ENCODE assay signal across 20 mouse cellular contexts in the genomic region with DNA sequence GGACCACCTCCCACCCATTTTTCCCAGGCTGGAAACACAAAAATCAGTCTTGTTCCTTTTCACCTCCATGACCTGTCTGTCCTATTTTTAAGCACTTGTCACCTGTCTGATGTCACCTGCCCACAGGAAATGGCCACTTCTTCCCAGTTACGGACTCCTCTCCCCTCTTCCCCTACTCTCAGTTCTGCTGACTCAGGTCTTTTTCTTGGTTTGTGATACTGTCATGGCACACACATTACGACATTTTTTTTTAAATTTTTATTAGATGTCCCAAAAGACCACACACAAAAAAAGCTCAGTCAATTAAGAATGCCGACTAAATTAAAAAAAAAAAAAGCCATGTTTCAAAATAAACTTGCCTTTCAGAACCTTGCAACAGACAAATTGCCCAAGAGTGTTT. TPM values are rescaled to one million over a fixed set of nuclear protein-coding genes. Genes with fewer than 3 reads are reported as not detected.
DNase-seq lines count a peak whose midpoint lies in the region; ATAC-seq and TF ChIP-seq lines count a peak whose summit lies in the region.
"Had no signal": no experiment of that assay in that cellular context is flagged by ENCODE, and none has a peak within 500 bp of the region (broad histone marks: within the 10 kb centered on the region; RNA-seq: fewer than 3 reads in every experiment).

No protein-coding gene starts in this region.

- TF ChIP-seq EP300 in CH12.LX (IDR thresholded peaks at IDR 0.05; ENCODE audit: low read length) = no peak
- no peak for TF ChIP-seq EP300 in liver, postnatal 0 days (IDR thresholded peaks at IDR 0.05; ENCODE audit: low read depth)

- no peak for TF ChIP-seq RAD21 in CH12.LX (IDR thresholded peaks at IDR 0.05; ENCODE audit: low read depth, low read length)

- H3K27me3 ChIP-seq in forebrain, embryonic 12.5 days = peaks cover 24% of the 10 kb centered on the region
- H3K27me3 ChIP-seq in forebrain, postnatal 0 days (ENCODE audit: insufficient read depth, low read length) = peaks cover 9% of the 10 kb centered on the region
- H3K27me3 ChIP-seq in hindbrain, postnatal 0 days (ENCODE audit: insufficient read depth, low read length) = peaks cover 7% of the 10 kb centered on the region; the same call in 1 of the 2 replicates
- H3K27me3 ChIP-seq in hindbrain, embryonic 10.5 days (ENCODE audit: insufficient read depth, poor library complexity, severe bottlenecking) = peaks cover 38% of the 10 kb centered on the region
- no peaks in the 10 kb centered on the region for H3K27me3 ChIP-seq in CH12.LX (replicated peaks)
- peaks cover 17% of the 10 kb centered on the region for H3K27me3 ChIP-seq in liver, postnatal 0 days (ENCODE audit: insufficient read depth, low read length)

- dilution Hi-C loops in CH12.LX (cut with MboI; ENCODE audit: extremely low pct_ligation_motif_present, extremely low pct_unique_long_range_greater_than_20kb, low sequenced_read_pairs) = no loop called here

- no peaks in the 10 kb centered on the region for H3K36me3 ChIP-seq in forebrain, embryonic 12.5 days (replicated peaks)
- H3K36me3 ChIP-seq in forebrain, postnatal 0 days (ENCODE audit: insufficient read depth) = no peaks in the 10 kb centered on the region
- no peaks in the 10 kb centered on the region for H3K36me3 ChIP-seq in hindbrain, postnatal 0 days (ENCODE audit: insufficient read depth, low read length)
- no peaks in the 10 kb centered on the region for H3K36me3 ChIP-seq in hindbrain, embryonic 10.5 days
- no peaks in the 10 kb centered on the region for H3K36me3 ChIP-seq in CH12.LX (replicated peaks in 1 of 2; ENCODE audit: control insufficient read depth in 1 of 2, insufficient read depth in 1 of 2, low read length in 1 of 2)
- H3K36me3 ChIP-seq in liver, postnatal 0 days (replicated peaks; ENCODE audit: insufficient read depth, low read length) = no peaks in the 10 kb centered on the region
- H3K36me3 ChIP-seq: heart, embryonic 10.5 days; intestine, embryonic 15.5 days had no signal

- no peak for ATAC-seq in forebrain, embryonic 12.5 days (ENCODE audit: low FRiP score)
- ATAC-seq in forebrain, postnatal 0 days = no peak
- ATAC-seq in hindbrain, postnatal 0 days = no peak
- no peak for ATAC-seq in liver, postnatal 0 days
- ATAC-seq: forebrain, embryonic 14.5 days had no signal

- no peak overlapping the region for H3K4me3 ChIP-seq in forebrain, embryonic 12.5 days (replicated peaks)
- no peak overlapping the region for H3K4me3 ChIP-seq in forebrain, postnatal 0 days (ENCODE audit: low read depth, low read length)
- no peak overlapping the region for H3K4me3 ChIP-seq in hindbrain, postnatal 0 days (ENCODE audit: low read length)
- no peak overlapping the region; the same call in 1 of the 2 replicates for H3K4me3 ChIP-seq in hindbrain, embryonic 10.5 days
- no peak overlapping the region for H3K4me3 ChIP-seq in CH12.LX (replicated peaks in 1 of 3; ENCODE audit: low read depth in 2 of 3, low read length in 2 of 3, poor library complexity in 1 of 3)
- H3K4me3 ChIP-seq in brown adipose tissue, adult 24 weeks (ENCODE audit: insufficient read depth, low read depth, low read length) = no peak overlapping the region
- no peak overlapping the region for H3K4me3 ChIP-seq in liver, postnatal 0 days (ENCODE audit: low read depth, low read length)
- H3K4me3 ChIP-seq: intestine, embryonic 15.5 days had no signal

- no peak overlapping the region for H3K9ac ChIP-seq in forebrain, embryonic 12.5 days
- no peak overlapping the region for H3K9ac ChIP-seq in forebrain, postnatal 0 days
- no peak overlapping the region for H3K9ac ChIP-seq in hindbrain, postnatal 0 days (replicated peaks; ENCODE audit: low read length)
- H3K9ac ChIP-seq in CH12.LX (ENCODE audit: insufficient read depth, low read depth) = no peak overlapping the region
- no peak overlapping the region for H3K9ac ChIP-seq in liver, postnatal 0 days (replicated peaks)
- H3K9ac ChIP-seq: intestine, embryonic 15.5 days had no signal

- H3K79me2 ChIP-seq in CH12.LX (replicated peaks; ENCODE audit: control insufficient read depth, extremely low read depth, insufficient read depth, poor library complexity, severe bottlenecking) = no peaks in the 10 kb centered on the region

- in situ Hi-C loops in CH12.LX (cut with MboI; ENCODE audit: low pct_ligation_motif_present, low pct_unique_long_range_greater_than_20kb, low sequenced_read_pairs) = loop anchor here (10.0 kb wide), 1 partner anchor 68 kb away; no protein-coding TSS in a partner anchor

- DNase-seq in forebrain, postnatal 0 days = no peak
- DNase-seq in hindbrain, postnatal 0 days (ENCODE audit: low spot score) = no peak
- DNase-seq in hindbrain, embryonic 10.5 days (ENCODE audit: low spot score) = no peak
- no peak for DNase-seq in CH12.LX (ENCODE audit: extremely low read depth)
- DNase-seq in liver, postnatal 0 days = no peak
- no peak for DNase-seq in cerebellum, adult 11 months
- DNase-seq: adrenal gland, adult 8-10 months; cerebellum, adult 18-20 months; cerebellum, adult 9-11 months; gastrocnemius, postnatal 36 days; heart, adult 18-20 months; heart, postnatal 10 days; heart, postnatal 4 days; kidney, adult 8-10 months had no signal

- peaks cover 9% of the 10 kb centered on the region for H3K4me1 ChIP-seq in forebrain, embryonic 12.5 days
- H3K4me1 ChIP-seq in forebrain, postnatal 0 days (ENCODE audit: insufficient read depth) = no peaks in the 10 kb centered on the region
- no peaks in the 10 kb centered on the region for H3K4me1 ChIP-seq in hindbrain, postnatal 0 days (ENCODE audit: insufficient read depth, low read length)
- H3K4me1 ChIP-seq in hindbrain, embryonic 10.5 days (replicated peaks) = peaks cover 24% of the 10 kb centered on the region
- peaks cover 0 to 4% of the 10 kb centered on the region in 2 experiments; a peak in 1 of 4 replicates for H3K4me1 ChIP-seq in CH12.LX (ENCODE audit: control insufficient read depth in 1 of 2, insufficient read depth in 2 of 2)
- H3K4me1 ChIP-seq in brown adipose tissue, adult 24 weeks (ENCODE audit: control insufficient read depth, insufficient read depth, insufficient read length, low read length) = peaks cover 6% of the 10 kb centered on the region
- no peaks in the 10 kb centered on the region for H3K4me1 ChIP-seq in liver, postnatal 0 days (ENCODE audit: insufficient read depth)

- H3K9me3 ChIP-seq in forebrain, embryonic 12.5 days = no peaks in the 10 kb centered on the region
- no peaks in the 10 kb centered on the region for H3K9me3 ChIP-seq in forebrain, postnatal 0 days (ENCODE audit: low read length)
- no peaks in the 10 kb centered on the region for H3K9me3 ChIP-seq in hindbrain, postnatal 0 days (ENCODE audit: low read length)
- H3K9me3 ChIP-seq in hindbrain, embryonic 10.5 days = no peaks in the 10 kb centered on the region
- no peaks in the 10 kb centered on the region for H3K9me3 ChIP-seq in CH12.LX (replicated peaks; ENCODE audit: low read length)
- H3K9me3 ChIP-seq in liver, postnatal 0 days (ENCODE audit: low read length) = no peaks in the 10 kb centered on the region
- H3K9me3 ChIP-seq: heart, embryonic 10.5 days; intestine, embryonic 15.5 days had no signal

- WGBS in forebrain, embryonic 12.5 days = 76% methylated on average over 3 of the region's 3 CpGs
- 61% methylated on average over 3 of the region's 3 CpGs for whole genome bisulfite sequencing in forebrain, postnatal 0 days
- 73% methylated on average over 3 of the region's 3 CpGs for WGBS in hindbrain, postnatal 0 days
- 85% methylated on average over 3 of the region's 3 CpGs for WGBS in hindbrain, embryonic 10.5 days
- 56% methylated on average over 3 of the region's 3 CpGs for WGBS in liver, postnatal 0 days (ENCODE audit: insufficient replicate concordance)

- H3K4me2 ChIP-seq in forebrain, embryonic 12.5 days = 0 out of 2 replicates have a peak overlapping the region, but pooled peaks have one; percentile 42
- H3K4me2 ChIP-seq in forebrain, postnatal 0 days (ENCODE audit: low read depth) = no peak overlapping the region
- H3K4me2 ChIP-seq in hindbrain, postnatal 0 days (ENCODE audit: low read depth, low read length) = peak overlapping the region; percentile 46
- no peak overlapping the region for H3K4me2 ChIP-seq in CH12.LX (ENCODE audit: insufficient read depth, low read depth, poor library complexity, severe bottlenecking)
- H3K4me2 ChIP-seq in liver, postnatal 0 days (ENCODE audit: low read depth, low read length) = no peak overlapping the region

- no peak overlapping the region for H3K27ac ChIP-seq in forebrain, embryonic 12.5 days
- H3K27ac ChIP-seq in forebrain, postnatal 0 days (ENCODE audit: low read depth, low read length) = no peak overlapping the region
- H3K27ac ChIP-seq in hindbrain, postnatal 0 days = no peak overlapping the region
- no peak overlapping the region for H3K27ac ChIP-seq in hindbrain, embryonic 10.5 days
- H3K27ac ChIP-seq in CH12.LX (ENCODE audit: insufficient read depth, low read depth) = no peak overlapping the region
- H3K27ac ChIP-seq in brown adipose tissue, adult 24 weeks (replicated peaks; ENCODE audit: low read depth, low read length) = peak overlapping the region; percentile 7; the same call in 1 of the 2 replicates
- H3K27ac ChIP-seq in liver, postnatal 0 days (ENCODE audit: low read depth) = no peak overlapping the region
- H3K27ac ChIP-seq: heart, embryonic 10.5 days; intestine, embryonic 15.5 days had no signal

- no peak for TF ChIP-seq POLR2A in CH12.LX (IDR thresholded peaks at IDR 0.05; ENCODE audit: low read depth, low read length)

- no peak for TF ChIP-seq CTCF in forebrain, postnatal 0 days (IDR thresholded peaks at IDR 0.05; ENCODE audit: low read depth)
- no peak for TF ChIP-seq CTCF in hindbrain, postnatal 0 days (IDR thresholded peaks at IDR 0.05; ENCODE audit: low read depth)
- no peak for TF ChIP-seq CTCF in CH12.LX (conservative IDR thresholded peaks at IDR 0.05 in 1 of 2, IDR thresholded peaks at IDR 0.05 in 1 of 2; ENCODE audit: low read depth in 2 of 2, low read length in 2 of 2)
- TF ChIP-seq CTCF in liver, postnatal 0 days (IDR thresholded peaks at IDR 0.05; ENCODE audit: low read depth) = no peak

RNA-seq across cellular contexts. Expression of gene Mycl, which starts 12.9 kb away (rescaled TPM):
- 84.0 and 84.3 TPM in 2 replicates for polyA plus RNA-seq in forebrain, embryonic 12.5 days (2016; fragmentation: Nextera tagmentation; extraction: Ambion mirVana)
- 106 and 113 TPM in 2 replicates for total RNA-seq in forebrain, postnatal 0 days (2014; rRNA removed)
- 65.9 and 67.6 TPM in 2 replicates for polyA plus RNA-seq in forebrain, postnatal 0 days (2015; fragmentation: Nextera tagmentation; extraction: Ambion mirVana)
- 67.5 and 79.4 TPM in 2 replicates for total RNA-seq in hindbrain, postnatal 0 days (2014; rRNA removed)
- 34.3 and 34.8 TPM in 2 replicates for polyA plus RNA-seq in hindbrain, postnatal 0 days (2015; fragmentation: Nextera tagmentation; extraction: Ambion mirVana)
- polyA plus RNA-seq in hindbrain, embryonic 10.5 days (2016; fragmentation: Nextera tagmentation; extraction: Ambion mirVana) = 74.1 and 82.3 TPM in 2 replicates
- total RNA-seq in CH12.LX (2012; rRNA removed) (0.46 and 0.51 TPM in 2 replicates), CH12.LX (2014; rRNA removed) (0.38 and 0.41 TPM in 2 replicates)
- 0.44 and 0.65 TPM in 2 replicates for polyA plus RNA-seq in CH12.LX (2012; ENCODE audit: insufficient read length, low read depth)
- 0.83 and 0.92 TPM in 2 replicates for polyA plus RNA-seq in brown adipose tissue, adult 24 weeks (2012; ENCODE audit: insufficient read depth, insufficient read length, missing spikeins)
- polyA plus RNA-seq in liver, postnatal 0 days (2015; fragmentation: Nextera tagmentation; extraction: Ambion mirVana) = 1.2 and 1.5 TPM in 2 replicates

RNA-seq across cellular contexts. Expression of gene Mfsd2a, which starts 21.5 kb away (rescaled TPM):
- polyA plus RNA-seq in forebrain, embryonic 12.5 days (2016; fragmentation: Nextera tagmentation; extraction: Ambion mirVana) = 21.7 TPM in 2 replicates
- 34.7 and 40.7 TPM in 2 replicates for total RNA-seq in forebrain, postnatal 0 days (2014; rRNA removed)
- 30.6 and 33.4 TPM in 2 replicates for polyA plus RNA-seq in forebrain, postnatal 0 days (2015; fragmentation: Nextera tagmentation; extraction: Ambion mirVana)
- total RNA-seq in hindbrain, postnatal 0 days (2014; rRNA removed) = 63.6 and 68.0 TPM in 2 replicates
- 34.9 and 42.6 TPM in 2 replicates for polyA plus RNA-seq in hindbrain, postnatal 0 days (2015; fragmentation: Nextera tagmentation; extraction: Ambion mirVana)
- 26.8 and 28.9 TPM in 2 replicates for polyA plus RNA-seq in hindbrain, embryonic 10.5 days (2016; fragmentation: Nextera tagmentation; extraction: Ambion mirVana)
- total RNA-seq in CH12.LX (2012; rRNA removed) (17.3 and 29.8 TPM in 2 replicates), CH12.LX (2014; rRNA removed) (15.2 and 18.3 TPM in 2 replicates)
- polyA plus RNA-seq in CH12.LX (2012; ENCODE audit: insufficient read length, low read depth) = 13.0 and 17.4 TPM in 2 replicates
- polyA plus RNA-seq in brown adipose tissue, adult 24 weeks (2012; ENCODE audit: insufficient read depth, insufficient read length, missing spikeins) = not detected in 2 replicates
- not detected in 2 replicates for polyA plus RNA-seq in liver, postnatal 0 days (2015; fragmentation: Nextera tagmentation; extraction: Ambion mirVana)
- total RNA-seq: gastrocnemius, adult 8-10 months had no signal

RNA-seq across cellular contexts. Expression of gene Trit1, which starts 33.9 kb away (rescaled TPM):
- polyA plus RNA-seq in forebrain, embryonic 12.5 days (2016; fragmentation: Nextera tagmentation; extraction: Ambion mirVana) = 29.3 and 29.7 TPM in 2 replicates
- total RNA-seq in forebrain, postnatal 0 days (2014; rRNA removed) = 22.8 and 23.7 TPM in 2 replicates
- polyA plus RNA-seq in forebrain, postnatal 0 days (2015; fragmentation: Nextera tagmentation; extraction: Ambion mirVana) = 20.4 and 22.1 TPM in 2 replicates
- 11.1 and 18.5 TPM in 2 replicates for total RNA-seq in hindbrain, postnatal 0 days (2014; rRNA removed)
- polyA plus RNA-seq in hindbrain, postnatal 0 days (2015; fragmentation: Nextera tagmentation; extraction: Ambion mirVana) = 17.0 and 18.3 TPM in 2 replicates
- polyA plus RNA-seq in hindbrain, embryonic 10.5 days (2016; fragmentation: Nextera tagmentation; extraction: Ambion mirVana) = 22.7 and 25.0 TPM in 2 replicates
- total RNA-seq in CH12.LX (2012; rRNA removed) = 17.7 and 18.9 TPM in 2 replicates
- 21.3 and 21.9 TPM in 2 replicates for total RNA-seq in CH12.LX (2014; rRNA removed)
- polyA plus RNA-seq in CH12.LX (2012; ENCODE audit: insufficient read length, low read depth) = 19.8 and 22.2 TPM in 2 replicates
- 13.4 and 20.8 TPM in 2 replicates for polyA plus RNA-seq in brown adipose tissue, adult 24 weeks (2012; ENCODE audit: insufficient read depth, insufficient read length, missing spikeins)
- polyA plus RNA-seq in liver, postnatal 0 days (2015; fragmentation: Nextera tagmentation; extraction: Ambion mirVana) = 7.1 and 7.5 TPM in 2 replicates

Comparison
In these comparisons a context has a peak if more than half of its experiments do, and no peak if none do; other contexts are left out.
1. H3K4me2 ChIP-seq: peak in forebrain, embryonic 12.5 days (single experiment) and hindbrain, postnatal 0 days (single experiment); none in forebrain, postnatal 0 days (single experiment), CH12.LX (single experiment) and liver, postnatal 0 days (single experiment).
2. RNA of gene Mycl, which starts 12.9 kb away (polyA plus RNA-seq): 84.0 to 84.3 TPM in forebrain, embryonic 12.5 days, 74.1 to 82.3 TPM in hindbrain, embryonic 10.5 days, 65.9 to 67.6 TPM in forebrain, postnatal 0 days and 34.3 to 34.8 TPM in hindbrain, postnatal 0 days; 1.2 to 1.5 TPM in liver, postnatal 0 days, 0.83 to 0.92 TPM in brown adipose tissue, adult 24 weeks and 0.44 to 0.65 TPM in CH12.LX; every median in the first group is over 10 times any median in the second.
3. RNA of gene Mfsd2a, which starts 21.5 kb away (polyA plus RNA-seq): 34.9 to 42.6 TPM in hindbrain, postnatal 0 days, 30.6 to 33.4 TPM in forebrain, postnatal 0 days, 26.8 to 28.9 TPM in hindbrain, embryonic 10.5 days, 21.7 TPM in forebrain, embryonic 12.5 days and 13.0 to 17.4 TPM in CH12.LX; not detected in brown adipose tissue, adult 24 weeks and not detected in liver, postnatal 0 days; every median in the first group is over 10 times any median in the second.